Mouse (Mus musculus) megakaryocyte-erythroid progenitor cell, adult 5-6 weeks (primary cell): Measurements from ENCODE around the gene Tmem102. TPM values are rescaled to one million over a fixed set of nuclear protein-coding genes. Genes with fewer than 3 reads are reported as not detected.

Source experiments
- ATAC-seq: replicated peaks from 2 replicates; pipeline ENCODE4 v1.8.0; 2016; ENCODE audit warnings: mild to moderate bottlenecking, inconsistent platforms; ENCODE audit not compliant: severe bottlenecking, poor library complexity, low FRiP score, low TSS enrichment
- total RNA-seq, 2 experiments: library from RNA; stranded (forward) in 1 of 2; stranded (reverse) in 1 of 2; fragments of 200-1000, 215-1000 nt in 1 of 2; fragments of >200 nt in 1 of 2; fragmentation: Nextera tagmentation in 1 of 2; gene quantifications; 2 replicates each; pipeline ENCODE4 v1.2.3; 2014 to 2017

The Tmem102 gene
- total RNA-seq, 2 experiments from 2014 or later, result not detected

DNA sequence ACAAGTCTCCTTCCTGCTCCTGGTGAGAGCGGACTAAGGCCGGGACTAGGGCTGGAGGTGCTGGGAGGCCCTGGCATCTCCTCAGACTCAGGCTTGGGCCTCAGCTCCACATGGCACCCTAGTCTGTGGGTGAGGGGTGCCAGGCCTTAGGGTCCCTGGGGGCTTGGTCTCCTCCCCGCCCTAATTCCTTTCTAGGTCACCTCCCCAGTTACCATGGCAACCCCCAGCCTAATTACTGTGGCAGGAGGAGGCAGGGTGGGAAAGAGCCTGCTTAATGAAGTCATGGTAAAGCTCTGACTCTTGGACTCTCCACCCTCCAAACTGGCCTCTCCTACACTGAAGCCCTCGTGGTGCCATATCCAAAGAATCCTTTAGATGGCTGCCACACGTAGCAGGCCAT lies 23.4 kb upstream of the Tmem102 start:
- no peak for ATAC-seq

DNA sequence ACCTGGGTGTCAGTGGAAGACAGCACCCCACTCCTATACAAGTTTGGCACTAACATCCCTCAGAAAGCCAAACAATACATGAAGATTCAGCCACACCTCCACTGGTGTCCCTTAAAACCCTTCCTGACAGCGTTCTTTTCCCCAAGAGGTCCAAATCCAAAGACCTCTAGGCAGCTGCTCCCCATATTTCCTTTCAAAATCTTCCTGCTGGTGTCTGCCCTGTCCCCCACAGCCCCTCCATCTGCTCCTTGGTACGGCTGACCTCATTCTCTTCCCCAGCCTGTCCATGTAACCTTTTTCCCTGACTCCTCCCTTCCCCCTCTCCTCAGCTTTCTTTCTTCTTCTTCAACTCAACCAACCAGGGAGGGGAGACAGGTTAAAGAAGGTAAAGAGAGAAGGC lies 18.0 kb upstream of the Tmem102 start:
- no peak for ATAC-seq

- no peak for ATAC-seq
Measured at GRCm38 (mm10) chr11:69822080-69822479, 16.7 kb upstream of the Tmem102 start, which contains the start of gene Spem1. Gene Spem1, minus strand, starts transcription at chr11:69822180.

- ATAC-seq, result no peak
Measured at GRCm38 (mm10) chr11:69818871-69819270, 13.4 kb upstream of the Tmem102 start.

DNA sequence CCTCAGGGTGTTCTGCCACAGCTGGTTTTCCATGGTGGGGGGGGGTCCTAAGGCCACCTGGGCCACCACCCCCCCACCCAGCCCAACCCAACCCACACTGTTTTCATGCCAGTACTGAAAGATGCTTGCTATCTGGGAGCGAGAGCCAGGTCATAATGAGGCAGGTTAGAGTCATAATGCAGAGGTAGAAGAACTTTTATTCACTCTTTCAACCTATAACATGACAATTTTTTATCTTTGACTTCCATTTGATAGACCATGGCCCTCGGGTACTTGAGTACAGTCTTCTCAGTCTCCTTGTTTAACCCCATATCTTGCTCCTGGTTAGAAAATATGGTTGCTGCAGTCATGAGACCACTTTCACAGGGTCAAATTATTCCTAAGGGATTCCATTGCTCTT lies 12.9 kb upstream of the Tmem102 start, which contains the start of gene Spem2:
Gene Spem2 (minus strand): TSS at position 101 of the 400 bp plus-strand sequence.
- ATAC-seq, result no peak

- no peak for ATAC-seq
Measured at GRCm38 (mm10) chr11:69816520-69816919, 11.1 kb upstream of the Tmem102 start.

DNA sequence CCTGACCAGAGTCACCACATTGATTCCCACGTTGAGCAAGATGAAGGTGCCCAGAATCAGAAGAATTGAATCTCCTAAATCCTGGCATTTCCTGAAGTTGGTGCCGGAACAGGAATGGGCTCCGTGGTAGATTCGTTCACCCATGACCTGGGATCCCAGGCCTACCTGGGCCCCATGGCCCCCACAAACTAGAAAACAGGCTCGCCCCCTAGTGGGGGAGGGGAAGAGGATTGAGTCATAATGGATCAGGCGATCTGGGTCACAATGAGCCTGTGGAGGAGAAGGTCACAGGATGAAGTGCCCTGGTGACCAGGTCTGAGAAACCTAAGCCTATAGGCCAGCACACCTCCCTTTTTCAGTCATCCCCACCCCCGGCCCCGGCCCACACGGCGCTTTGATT lies 9.7 kb upstream of the Tmem102 start, which contains the start of gene Gm39566:
Gene Gm39566 (minus strand): TSS at position 144 of the 400 bp plus-strand sequence.
- no peak for ATAC-seq

DNA sequence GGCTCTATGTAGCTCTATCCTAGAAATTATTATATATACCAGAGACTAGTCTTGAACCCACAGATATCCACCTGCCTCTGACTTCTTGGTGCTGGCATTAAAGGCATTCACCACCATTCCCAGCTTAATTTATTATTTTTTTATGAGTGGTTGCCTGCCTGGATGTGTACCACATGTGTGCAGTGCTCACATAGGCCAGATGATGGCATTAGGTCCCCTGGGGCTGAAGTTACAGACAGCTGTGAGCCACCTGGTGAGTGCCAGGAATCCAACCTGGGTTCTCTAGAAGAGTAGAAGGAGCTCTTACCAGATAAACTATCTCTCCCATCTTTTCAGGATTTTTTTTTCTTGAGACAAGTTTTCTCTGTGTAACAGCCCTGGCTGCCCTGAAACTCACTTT lies 4.9 kb upstream of the Tmem102 start:
- ATAC-seq, result no peak

DNA sequence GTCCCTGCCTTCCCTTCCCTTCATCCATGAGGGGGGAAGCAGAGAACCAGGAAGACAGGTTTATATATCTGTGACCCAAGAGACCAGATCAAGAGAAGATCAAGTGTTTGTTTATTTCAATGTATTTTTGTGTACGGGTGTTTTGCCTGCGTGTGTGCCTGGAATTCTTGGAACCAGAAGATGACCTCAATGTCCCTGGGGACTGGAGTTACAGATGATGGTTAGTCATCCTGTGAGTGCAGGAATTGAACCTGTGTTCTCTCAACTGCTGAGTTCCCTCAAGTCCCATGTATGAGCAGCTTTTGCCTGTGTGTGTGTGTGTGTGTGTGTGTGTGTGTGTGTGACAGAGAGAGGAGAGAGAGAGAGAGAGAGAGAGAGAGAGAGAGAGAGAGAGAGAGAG lies 2.2 kb upstream of the Tmem102 start:
- ATAC-seq, result no peak

DNA sequence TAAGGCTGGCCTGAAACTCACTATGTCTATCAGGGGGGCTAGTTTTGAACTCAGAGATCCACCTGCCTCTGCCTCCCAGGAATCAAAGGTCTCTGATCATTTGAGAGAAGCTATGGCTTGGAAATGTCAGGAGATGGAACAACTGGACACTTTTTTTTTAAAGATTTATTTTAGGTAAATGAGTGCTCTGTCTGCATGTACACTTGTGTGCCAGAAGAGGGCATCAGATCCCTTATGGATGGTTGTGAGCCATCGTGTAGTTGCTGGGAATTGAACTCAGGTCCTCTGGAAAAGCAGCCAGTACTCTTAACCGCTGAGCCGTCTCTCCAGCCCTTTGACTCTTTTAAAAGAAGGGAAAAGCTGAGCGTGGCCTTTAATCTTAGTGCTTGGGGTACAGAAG lies 954 bp upstream of the Tmem102 start:
- no peak for ATAC-seq

GRCm38 (mm10) chr11:69804652-69804940 lies 828 bp downstream of the Tmem102 start:
- no peak for ATAC-seq

DNA sequence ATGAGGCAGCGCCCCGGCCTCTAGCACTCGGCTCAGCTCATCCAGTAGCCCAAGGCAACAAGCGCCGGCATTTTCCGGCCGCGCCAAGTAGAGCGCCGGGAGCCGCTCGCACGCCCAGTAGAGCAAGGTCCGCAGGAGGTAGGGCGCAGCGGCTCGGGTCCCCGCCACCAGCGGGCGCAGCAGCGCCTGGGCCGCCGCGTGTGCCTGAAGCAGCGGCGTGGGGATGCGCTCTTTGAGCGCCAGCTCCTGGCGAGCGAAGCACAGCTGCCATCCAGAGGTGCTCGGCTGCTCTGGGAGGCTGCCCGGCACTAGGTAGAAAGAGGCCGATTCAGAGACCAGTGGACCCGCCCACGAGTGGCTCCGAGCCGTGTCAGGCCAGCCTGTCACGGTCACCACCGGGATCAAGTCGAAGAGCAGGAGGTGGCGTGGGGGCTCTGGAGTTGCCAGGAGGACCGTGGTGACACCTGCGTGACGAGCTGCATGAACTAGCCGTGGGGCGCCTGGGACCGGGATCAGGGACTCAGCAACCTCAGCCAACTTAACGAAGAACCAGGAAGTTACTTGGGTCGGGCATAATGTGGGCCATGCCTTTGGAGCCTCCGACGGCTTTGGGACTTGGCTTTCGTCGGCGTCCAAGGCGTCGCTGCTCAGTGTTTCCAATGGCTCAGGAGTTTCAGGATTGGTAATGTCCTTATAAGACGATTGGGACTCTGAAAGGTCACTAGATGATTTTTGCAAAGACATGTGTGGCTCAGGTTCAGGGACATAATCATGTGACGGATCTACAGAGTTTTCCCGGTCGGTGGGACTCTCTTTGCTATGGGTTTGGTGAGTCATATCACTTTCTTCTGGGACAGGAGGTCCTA lies 1.4 kb downstream of the Tmem102 start:
- ATAC-seq, result peak; percentile 72

DNA sequence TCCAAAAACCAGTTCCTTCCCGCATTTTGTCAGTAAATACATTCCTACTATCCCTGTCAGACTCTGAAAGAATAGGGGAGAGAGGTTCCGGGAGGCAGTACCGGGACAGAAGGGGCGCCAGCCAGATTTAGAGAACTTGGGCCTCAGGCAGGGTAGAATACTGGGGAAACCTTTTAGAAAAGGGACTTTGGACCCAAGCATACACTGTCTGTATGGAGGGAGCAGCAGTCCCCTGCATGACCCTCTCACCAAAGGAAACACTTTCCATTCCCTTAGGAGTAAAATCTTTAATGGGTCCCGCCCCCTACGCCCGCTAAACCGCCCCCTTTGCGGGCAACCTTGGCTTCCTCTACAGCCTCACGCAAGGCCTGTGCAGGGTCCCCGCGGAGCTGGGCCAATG lies 2.1 kb downstream of the Tmem102 start:
- ATAC-seq, result no peak; the same call in 1 of the 2 replicates

DNA sequence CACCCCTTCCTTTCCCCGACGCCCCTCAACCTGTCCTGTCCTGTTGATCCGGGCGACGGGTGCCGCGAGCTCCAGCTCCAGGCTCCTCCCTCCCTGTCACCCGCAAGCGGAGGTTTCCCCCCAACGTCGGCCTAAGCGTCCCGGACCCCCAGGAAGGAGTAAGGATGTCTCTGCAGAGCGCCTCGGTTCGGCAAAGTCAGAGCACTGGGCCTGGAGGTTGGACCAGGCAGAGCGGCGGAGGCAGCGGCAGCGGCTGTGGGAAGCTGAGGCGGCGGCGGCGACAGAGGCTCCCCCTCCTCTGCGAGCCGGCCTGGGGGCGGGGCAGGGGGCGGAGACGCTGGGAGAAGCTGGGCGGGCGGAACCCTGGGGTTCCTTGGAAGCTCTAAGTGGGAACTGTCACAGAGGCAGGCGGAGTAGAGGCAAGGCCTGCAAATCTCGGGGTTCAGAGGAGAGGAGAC lies 2.7 kb downstream of the Tmem102 start:
- 0 out of 2 replicates have a peak, but pooled peaks have one; percentile 31 for ATAC-seq

DNA sequence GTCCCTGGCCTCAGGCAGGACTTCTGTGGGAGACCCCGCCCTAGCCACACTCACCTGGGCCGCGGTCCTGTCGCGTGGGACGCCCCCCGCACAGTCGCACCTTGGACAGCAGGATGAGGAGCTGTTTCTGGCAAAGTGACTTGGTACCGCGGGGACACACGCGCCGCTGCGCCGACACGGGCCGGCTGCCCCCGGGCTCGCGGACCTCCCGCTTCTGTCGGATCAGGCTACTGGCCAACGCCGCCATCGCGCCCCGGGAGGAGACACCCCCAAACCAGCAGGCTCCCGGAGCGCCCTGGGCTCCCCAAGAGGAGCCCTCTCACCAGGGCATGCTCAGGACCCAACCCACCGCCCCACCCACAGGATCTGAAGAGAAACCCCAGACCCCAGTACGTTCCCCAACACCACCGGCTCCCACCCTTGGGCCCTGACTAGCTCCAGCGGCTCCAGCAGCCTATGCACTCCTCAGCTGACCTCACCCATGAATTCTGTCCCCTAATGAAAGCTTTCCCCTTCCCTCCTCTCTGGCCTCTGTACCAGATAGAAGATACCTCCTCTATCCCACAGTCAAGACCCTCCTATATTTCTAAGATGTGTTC lies 3.9 kb downstream of the Tmem102 start, which contains the start of gene Fgf11:
Gene Fgf11 (minus strand): TSS at position 479 of the 599 bp plus-strand sequence.
- ATAC-seq, result no peak

DNA sequence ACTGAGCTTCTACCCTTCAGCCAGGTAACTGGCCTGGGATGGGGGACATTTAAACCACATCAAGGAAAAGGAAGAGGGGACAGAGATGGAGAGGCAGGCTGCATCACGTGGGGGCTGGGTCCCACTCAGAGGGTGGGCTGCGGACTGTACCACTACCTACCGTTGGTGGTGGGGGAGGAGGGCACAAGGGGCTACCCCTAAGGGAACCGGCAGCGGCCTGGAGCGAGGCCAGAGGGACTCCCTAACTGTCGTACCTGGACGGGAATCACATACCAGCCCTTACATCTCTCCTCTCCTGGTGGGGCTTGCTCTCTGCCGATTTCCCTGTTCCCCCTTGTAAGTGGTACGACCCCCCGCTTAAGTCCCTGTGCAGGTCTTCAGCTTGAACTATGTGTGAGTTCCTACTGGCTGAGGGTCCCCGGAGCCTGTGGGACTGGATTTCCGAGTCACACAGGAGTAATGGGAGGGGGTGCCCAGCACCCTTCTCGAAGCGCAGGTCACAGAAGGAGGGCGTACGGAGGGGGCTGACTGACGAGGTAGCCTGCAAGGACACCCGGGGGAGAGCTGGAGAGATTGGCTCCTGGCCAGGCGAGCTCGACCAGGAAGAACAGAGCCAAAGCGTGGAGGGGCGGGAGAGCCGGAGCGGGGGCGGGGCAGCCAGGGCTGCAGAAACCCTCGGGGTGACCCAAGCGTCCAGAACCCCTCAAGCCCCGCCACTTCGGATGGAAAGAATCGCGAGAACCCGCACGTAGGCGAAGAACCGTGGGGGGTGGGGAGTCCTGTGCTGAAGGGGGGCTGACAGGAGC lies 4.8 kb downstream of the Tmem102 start:
- no peak for ATAC-seq

DNA sequence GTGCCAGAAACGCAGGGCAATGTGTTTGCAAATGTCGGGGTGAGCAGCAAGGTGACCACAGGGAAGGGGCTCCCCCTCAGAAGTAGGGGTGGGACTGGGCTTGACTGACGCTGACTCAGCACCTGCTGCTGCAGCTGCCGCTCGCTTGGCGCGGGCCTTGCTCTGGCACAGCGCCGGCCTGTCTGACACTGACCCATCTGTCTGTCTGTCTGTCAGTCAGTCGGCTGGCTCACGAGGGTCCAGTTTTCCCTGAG lies 5.4 kb downstream of the Tmem102 start:
- no peak for ATAC-seq

- no peak for ATAC-seq
Measured at GRCm38 (mm10) chr11:69799394-69800137, 5.9 kb downstream of the Tmem102 start.

DNA sequence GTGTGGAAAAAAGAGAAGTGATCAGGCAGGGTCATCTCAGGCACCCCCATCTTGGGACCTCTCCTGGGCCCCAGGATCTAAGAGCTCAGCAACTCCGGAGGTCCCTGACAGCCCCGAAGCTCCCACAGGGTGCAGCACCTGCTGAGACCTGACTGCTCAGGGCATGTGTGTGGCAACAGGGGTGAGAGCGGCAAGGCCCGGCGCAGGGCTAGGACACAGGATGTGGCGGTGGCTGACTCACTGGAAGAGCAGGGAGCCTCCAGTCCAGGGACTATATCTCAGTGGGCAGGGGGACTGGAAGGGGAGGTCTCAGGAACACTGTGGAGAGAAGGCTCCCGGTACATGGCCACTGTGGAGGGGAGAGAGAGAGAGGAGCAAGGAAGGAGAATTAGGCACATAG lies 7.5 kb downstream of the Tmem102 start:
- ATAC-seq, result no peak
